Mouse (Mus musculus) G1E (cell line): ENCODE results near the gene 2610301B20Rik.

Experiments used
- CTCF ChIP-seq: IDR thresholded peaks from 2 replicates; pipeline ENCODE4 v1.5.1; 2012; ENCODE audit warnings: low read depth, low read length, inconsistent platforms, mixed read lengths
- GATA1 ChIP-seq: IDR thresholded peaks from 2 replicates; pipeline ENCODE4 v1.6.1; 2012; ENCODE audit warnings: borderline replicate concordance, low read length, inconsistent platforms, mixed read lengths
- GATA2 ChIP-seq: IDR thresholded peaks from 2 replicates; pipeline ENCODE4 v1.6.1; 2012; ENCODE audit warnings: low read depth, low read length, inconsistent platforms, borderline replicate concordance
- POLR2AphosphoS5 ChIP-seq: IDR thresholded peaks from 2 replicates; pipeline ENCODE4 v1.6.1; 2012; ENCODE audit warnings: low read depth, low read length, inconsistent platforms; ENCODE audit not compliant: insufficient replicate concordance
- TAL1 ChIP-seq: conservative IDR thresholded peaks from 2 replicates; pipeline ENCODE4 v1.6.1; 2012; ENCODE audit warnings: low read depth, low read length, inconsistent platforms, mixed read lengths

DNA sequence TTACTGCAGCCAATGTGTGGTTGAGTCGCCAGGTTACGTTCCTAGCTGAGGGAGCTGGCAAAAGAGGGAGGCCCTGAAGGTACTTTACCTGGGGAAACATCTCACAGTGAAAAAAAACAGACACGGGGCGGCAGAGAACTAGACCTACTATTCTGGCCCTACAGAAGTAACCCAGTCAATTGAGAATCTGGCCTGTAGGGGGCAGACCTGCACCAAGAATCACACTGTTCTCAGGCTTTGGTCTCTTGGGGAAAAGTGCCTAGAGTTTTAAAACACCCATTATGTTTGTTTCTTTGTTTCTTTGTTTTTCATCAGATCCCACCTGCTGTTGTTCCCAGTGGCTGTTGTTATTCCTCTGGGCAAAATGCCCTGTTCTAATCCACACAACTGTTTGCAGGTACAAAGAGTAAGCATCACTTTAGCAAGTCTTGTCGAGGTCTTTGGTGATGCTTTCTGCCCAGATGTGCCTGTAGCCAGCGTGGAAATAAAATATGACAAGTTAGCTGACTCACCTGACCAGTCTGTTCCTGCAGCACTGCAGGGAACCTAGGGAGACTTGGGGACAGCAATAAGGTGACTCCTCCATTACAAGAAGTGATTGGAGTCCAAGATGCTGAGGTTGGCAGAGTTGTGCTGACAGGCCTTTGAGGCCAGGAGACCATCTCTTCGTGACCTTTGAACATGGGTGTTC is 38.5 kb downstream of the 2610301B20Rik start:
- peak; percentile 33; the same call in 1 of the 2 replicates for TF ChIP-seq CTCF
- no peak for TF ChIP-seq GATA2
- TF ChIP-seq GATA1 = no peak
- no peak for TF ChIP-seq TAL1
- no peak for TF ChIP-seq POLR2AphosphoS5
